Mouse (Mus musculus): Measurements from ENCODE around the gene Cpsf7.
A peak's percentile ranks its signal among the peaks of the same experiment; 100 is the strongest.
"Not testable (repeated sequence)": the region's sequence is repeated elsewhere in the genome, so short reads cannot be mapped to it uniquely, and the experiment has no call there.

Gene Cpsf7

DNA sequence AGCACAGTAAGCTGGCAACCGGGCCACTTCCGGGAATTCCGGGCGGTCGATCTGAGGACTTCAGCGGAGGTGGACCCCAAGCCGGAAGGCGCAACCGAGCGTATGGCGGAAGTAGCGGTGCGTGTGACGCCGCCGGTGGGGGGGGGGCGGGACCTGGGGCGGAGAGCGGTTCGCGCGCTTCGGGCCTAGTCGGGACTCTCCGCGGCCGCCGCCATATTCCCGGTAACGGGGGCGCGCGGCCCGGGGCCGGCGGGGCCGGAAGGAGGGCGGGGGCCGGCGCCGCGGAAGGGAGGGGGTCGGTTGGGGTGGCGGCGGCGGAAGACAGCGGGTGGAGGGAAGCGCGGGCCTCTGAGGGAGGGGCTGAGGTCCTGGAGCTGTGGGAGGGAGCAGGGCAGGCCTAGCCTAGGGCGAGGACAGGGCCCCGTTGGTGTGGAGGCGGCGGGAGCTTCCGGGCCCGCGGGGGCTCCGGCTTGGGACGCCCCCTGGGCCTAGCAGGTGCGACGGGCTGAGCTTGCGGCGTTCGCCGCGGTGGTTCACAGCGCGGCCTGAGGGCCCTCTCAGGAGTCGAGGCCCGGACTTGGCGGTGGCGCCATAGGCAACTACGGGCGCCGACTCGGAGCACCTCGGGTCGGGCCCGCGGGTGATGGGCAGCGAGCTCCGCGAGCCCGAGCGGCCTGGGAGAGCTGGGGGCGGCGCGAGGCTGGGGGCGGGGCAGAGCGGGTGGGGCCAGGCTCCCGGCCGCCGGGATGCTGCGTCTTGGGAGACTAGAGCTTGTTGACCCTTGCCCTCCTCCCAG, at the start of gene Cpsf7:
Gene Cpsf7, plus strand, starts transcription at position 161 of the 796 bp plus-strand sequence.
- peak; percentile 88 to 90 for DNase-seq

GRCm38 (mm10) chr19:10479541-10479940, 45.5 kb upstream of the Cpsf7 start:
- DNase-seq: no peak

DNA sequence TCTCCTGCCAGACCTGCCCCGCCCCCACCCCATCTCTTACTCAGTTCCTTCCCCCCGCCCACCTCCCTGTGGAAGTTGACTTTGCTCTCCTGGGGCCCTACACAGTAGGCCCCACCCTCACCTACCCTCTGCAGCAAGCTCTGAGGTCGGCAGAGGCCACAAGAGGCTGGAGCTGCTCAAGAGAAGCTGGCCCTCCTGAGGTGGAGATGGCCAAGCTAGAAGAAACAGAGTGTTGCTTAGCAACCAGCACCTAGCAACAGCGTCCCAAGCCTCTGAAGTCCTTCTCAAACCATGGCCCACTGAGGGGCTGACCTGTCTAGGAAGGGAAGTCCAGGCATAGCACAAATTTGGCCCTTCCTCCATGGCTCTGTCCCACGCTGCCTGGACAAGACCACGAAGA, 42.4 kb upstream of the Cpsf7 start, which contains the start of gene Ppp1r32:
Gene Ppp1r32, minus strand, starts transcription at position 226 of the 400 bp plus-strand sequence.
- no peak for DNase-seq

- peak; percentile 41 to 69 for DNase-seq
These were observed 38.8 kb upstream of the Cpsf7 start for GRCm38 (mm10) chr19:10486264-10486738.

- no peak for DNase-seq
These were observed 29.4 kb upstream of the Cpsf7 start for GRCm38 (mm10) chr19:10495670-10496069.

- DNase-seq: no peak
These were observed 28.1 kb upstream of the Cpsf7 start for GRCm38 (mm10) chr19:10496976-10497375.

GRCm38 (mm10) chr19:10497512-10498160, 27.4 kb upstream of the Cpsf7 start:
- DNase-seq: no peak

DNA sequence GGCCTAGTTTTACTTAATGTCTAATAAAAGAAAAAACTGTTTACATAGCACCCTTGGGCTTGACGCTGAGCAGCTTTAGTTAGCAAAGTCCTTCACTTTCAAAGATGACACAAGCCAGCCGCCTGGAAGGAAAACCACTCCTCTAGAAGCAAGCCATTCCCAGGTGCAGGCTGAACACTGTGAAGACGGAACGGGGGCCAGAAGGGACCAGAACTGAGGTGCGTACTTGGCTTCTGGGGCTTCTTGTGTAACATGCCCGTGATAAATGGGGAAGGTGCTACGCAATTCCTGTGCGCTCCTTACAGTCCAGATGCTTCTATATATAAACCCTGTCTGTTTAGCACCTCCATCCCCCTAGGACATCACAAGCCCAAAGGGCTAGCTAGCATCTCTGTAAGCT, 24.5 kb upstream of the Cpsf7 start:
- DNase-seq: no peak

DNA sequence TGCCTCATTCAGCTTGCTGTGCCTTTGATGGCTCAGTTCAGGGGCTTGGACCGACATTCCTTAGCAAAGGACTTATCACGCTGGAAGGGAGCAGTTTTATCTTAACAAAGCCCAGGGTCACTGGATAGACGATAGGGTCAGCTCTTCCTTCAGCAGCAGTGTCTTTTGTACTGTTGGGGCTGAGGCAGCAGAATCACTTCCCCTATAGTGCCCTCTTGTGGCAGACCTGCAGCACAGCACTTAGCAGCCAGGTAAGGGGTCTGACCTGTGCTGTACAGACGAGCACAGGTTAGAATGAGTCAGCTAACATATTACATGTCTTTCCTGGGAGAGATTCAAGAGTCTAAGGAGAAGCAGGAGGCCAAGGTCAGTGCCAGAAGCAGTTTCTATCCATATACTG, 22.5 kb upstream of the Cpsf7 start:
- DNase-seq: peak; percentile 21 to 34

DNA sequence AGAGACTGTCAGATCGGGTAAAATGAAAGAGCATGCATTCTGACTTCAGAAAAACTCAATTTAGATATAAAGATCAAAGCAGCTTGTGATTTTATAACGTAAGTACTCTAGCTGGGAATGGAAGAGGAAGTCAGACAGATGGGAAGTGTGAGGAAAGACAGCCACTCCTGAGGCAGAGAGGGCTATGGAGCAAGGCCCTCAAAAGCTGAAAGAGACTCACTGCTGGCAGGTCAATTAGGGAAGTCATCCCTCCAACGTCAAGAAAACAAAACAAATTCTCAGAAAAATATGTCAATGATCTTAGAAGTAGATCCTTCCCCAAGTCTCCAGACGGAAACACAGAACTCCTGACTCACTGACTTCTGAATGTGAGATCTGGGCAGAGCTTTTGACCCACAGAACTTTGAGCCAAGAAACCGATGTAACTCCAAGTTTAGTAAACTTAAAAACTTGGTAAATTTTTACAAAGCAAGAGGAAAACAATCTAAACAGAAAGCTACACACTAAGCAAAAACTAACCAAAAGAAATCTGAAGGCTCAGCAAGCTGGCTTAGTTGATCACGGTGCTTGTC, 14.2 kb upstream of the Cpsf7 start:
- no peak for DNase-seq

DNA sequence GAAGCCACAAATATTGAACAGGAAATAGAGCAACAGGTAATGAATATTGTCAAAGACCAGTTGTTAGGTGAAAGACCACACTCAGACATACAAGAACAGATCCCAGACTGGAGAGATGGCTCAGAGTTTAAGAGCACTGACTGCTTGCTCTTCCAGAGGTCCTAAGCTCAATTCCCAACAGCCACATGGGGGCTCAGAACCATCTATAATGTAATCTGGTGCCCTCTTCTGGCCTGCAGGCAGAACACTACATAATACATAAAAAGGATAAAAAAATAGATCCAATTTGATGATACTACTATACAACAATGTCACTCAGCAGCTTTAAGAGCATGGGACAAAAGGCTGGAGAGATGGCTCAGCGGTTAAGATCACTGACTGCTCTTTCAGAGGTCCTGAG, 4.7 kb upstream of the Cpsf7 start:
- DNase-seq: no peak

- DNase-seq: no peak
These were observed 3.1 kb upstream of the Cpsf7 start for GRCm38 (mm10) chr19:10521926-10522325.

GRCm38 (mm10) chr19:10523483-10524080, 1.5 kb upstream of the Cpsf7 start:
- DNase-seq: no peak

- DNase-seq: no peak
These were observed 321 bp upstream of the Cpsf7 start for GRCm38 (mm10) chr19:10524784-10525105.

DNA sequence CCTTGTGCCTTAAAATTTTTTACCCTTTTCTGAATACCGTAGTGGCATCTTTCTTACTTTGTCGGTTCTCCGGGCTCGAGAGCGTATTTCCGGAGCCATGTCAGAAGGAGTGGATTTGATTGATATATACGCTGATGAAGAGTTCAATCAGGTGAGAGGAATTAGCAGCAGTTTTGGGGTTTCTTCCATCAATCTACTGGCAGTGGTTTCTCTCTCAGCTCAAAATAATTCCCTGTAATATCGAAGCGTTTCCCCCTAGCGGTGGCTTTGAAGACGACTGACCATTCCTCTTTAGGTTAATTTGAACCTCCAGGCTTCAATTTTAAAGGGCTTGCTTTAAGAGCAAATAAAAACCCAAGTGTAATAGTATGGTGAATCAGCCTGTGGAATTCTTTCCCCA, 844 bp downstream of the Cpsf7 start, which contains the start of gene Sdhaf2:
Gene Sdhaf2, minus strand, starts transcription at position 233 of the 400 bp plus-strand sequence.
- DNase-seq: peak; percentile 19 to 39

DNA sequence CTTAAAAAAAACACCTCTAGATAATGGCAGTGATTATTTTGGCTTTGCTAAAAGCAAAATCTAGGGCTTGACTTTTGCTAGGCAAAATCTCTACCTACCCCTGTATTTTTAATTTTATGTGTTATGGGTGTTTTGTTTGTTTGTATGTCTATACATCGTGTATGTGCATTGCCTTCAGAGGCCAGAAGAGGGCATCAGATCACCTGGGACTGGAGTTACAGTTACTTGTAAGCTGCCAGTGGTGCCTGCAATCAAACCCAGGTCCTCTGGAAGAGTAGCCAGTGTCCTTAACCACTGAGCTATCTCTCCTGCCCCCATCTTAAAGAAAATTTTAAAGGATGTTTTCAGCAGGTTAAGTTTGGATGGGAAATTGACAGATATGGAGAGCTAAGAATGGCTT, 5.0 kb downstream of the Cpsf7 start:
- DNase-seq: no peak

- DNase-seq: no peak
These were observed 14.4 kb downstream of the Cpsf7 start for GRCm38 (mm10) chr19:10539454-10539853.

DNA sequence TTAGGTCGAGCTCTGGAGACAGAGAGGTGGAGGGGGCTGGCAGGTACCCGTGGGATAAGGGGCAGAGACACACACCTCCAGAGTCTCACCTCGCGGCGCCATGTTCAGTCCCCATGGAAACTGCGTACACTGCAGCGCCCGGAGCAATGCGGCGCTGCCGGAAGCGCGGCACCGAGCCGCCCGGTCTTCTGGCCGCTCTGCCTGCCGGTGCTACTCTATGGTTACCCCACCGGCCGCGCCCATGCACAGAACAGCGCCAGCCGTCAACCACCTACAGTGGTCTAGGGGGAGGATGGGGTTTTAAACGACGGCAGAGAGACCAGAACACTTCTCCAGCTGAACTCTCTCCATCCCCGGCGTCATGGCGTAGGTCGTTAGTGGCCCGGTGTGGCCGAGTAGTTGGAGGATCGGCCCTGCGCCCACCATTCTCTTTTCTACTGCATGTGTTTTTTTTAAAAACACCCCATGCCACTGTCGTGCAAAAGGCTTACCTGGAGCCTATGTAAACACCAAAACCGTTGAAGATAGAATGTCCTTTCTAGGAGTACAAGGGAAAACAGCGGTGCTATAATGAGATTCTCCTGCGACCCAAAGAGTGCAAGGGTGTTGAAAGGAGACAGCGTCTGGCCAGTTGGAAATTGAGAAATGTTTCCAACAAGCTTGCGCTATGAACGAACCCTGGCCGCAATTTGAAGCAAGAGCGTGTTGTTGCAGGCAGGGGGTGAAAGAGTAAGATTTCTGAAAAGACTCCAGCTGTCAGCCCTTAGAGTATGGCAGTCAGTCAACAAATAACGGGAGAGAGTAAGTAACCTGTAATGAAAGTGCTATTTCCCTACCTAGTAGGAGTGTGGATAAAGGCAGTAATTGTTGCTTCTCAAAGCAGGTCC, 30.8 kb downstream of the Cpsf7 start, which contains the start of gene Tmem216:
Gene Tmem216, minus strand, starts transcription at position 615 of the 887 bp plus-strand sequence.
- DNase-seq: peak; percentile 81 to 87

GRCm38 (mm10) chr19:10557001-10557400, 31.9 kb downstream of the Cpsf7 start:
- DNase-seq: no peak

DNA sequence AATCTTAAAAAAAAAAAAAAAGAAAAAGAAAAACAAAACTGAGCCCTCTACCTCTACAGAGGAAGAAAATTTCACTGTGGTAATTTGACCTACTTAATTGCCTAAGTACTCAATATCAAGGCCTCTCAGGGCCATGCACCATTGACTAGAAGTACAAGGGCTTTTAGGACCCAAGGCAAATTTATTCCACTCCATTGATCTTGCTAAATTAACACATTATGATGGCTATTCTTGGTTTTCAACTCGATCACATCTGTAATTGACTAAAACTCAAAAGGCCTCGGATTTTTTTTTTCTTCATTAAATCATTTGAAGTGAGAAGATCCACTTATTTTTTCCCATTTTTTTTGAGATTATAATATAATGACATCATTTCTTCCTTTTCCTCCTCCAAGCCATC, 32.4 kb downstream of the Cpsf7 start:
- DNase-seq: no peak

- not testable (repeated sequence) for DNase-seq
These were observed 32.8 kb downstream of the Cpsf7 start for GRCm38 (mm10) chr19:10557837-10558375.

DNA sequence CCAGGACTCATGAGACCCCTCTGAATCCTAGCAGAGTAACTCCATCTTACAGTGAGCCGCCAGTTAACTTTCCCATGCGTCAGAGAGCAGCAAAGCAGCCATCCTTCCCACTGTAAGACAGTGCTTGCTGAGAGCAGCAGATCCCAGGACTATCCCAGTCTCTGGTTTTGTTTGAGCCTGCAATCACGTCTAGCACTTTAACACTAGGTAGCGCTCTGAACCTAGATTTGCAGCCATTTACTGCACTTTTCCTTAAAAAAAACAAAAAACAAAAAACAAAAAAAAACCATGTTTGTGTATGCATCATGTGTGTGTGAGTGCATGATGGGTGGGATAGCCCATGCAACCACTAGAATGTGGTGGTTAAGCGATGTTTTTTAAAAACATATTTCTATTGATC, 35.0 kb downstream of the Cpsf7 start:
- DNase-seq: no peak

Data from cerebellum, postnatal 36 days (tissue).